Mouse (Mus musculus): ENCODE data around the gene Tpm3. TPM values are rescaled to one million over a fixed set of nuclear protein-coding genes. Genes with fewer than 3 reads are reported as not detected.
"Not testable (repeated sequence)": the region's sequence is repeated elsewhere in the genome, so short reads cannot be mapped to it uniquely, and the experiment has no call there.

Tpm3 gene
- total and polyA plus RNA-seq, 3 experiments: 309 to 810 (median 448) TPM

DNA sequence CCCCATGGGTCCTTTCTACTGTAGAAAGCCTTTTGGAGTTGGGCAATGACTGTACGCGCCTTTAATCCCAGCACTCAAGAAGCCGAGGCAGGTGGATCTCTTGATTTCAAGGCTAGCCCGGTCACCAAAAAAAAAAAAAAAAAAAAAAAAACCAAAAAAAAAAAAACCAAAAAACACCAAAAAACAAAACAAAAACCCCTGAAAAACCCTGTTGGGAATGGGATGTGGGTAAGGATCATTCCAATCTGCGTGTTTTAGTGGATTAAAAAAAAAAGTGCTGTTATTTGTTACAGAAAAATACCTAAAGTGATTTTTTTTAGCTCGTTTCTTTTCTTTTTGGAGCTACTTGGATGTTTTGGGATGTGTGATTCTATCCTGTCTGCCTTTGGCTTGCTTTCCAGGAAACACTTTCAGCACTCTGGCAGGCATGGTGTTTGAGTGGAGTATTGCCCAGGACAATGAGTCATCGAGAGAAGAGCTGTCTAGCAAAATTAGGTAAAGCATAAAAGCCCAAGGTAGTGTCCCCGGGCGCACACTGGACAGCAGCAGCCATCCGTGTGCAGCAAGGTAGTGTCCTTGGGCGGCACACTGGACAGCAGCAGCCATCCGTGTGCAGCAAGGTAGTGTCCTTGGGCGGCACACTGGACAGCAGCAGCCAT lies 45.8 kb downstream of the Tpm3 start:
- H3K79me2 ChIP-seq (replicated peaks; ENCODE audit: control insufficient read depth, extremely low read depth, insufficient read depth, poor library complexity, severe bottlenecking): no peaks in the 10 kb centered on the region
- H3K4me2 ChIP-seq (ENCODE audit: insufficient read depth, low read depth, poor library complexity, severe bottlenecking): no peak overlapping the region
- peaks cover 3 to 19% of the 10 kb centered on the region in 2 experiments for H3K4me1 ChIP-seq (ENCODE audit: control insufficient read depth in 1 of 2, insufficient read depth in 2 of 2)
- no peak overlapping the region for H3K4me3 ChIP-seq (replicated peaks in 1 of 3; ENCODE audit: low read depth in 2 of 3, low read length in 2 of 3, poor library complexity in 1 of 3)
- no peak overlapping the region for H3K27ac ChIP-seq (ENCODE audit: insufficient read depth, low read depth)
- dilution Hi-C loops (cut with MboI; ENCODE audit: extremely low pct_ligation_motif_present, extremely low pct_unique_long_range_greater_than_20kb, low sequenced_read_pairs) (no loop called here), in situ Hi-C loops (cut with MboI; ENCODE audit: low pct_ligation_motif_present, low pct_unique_long_range_greater_than_20kb, low sequenced_read_pairs) (no loop called here)
- H3K27me3 ChIP-seq (replicated peaks): no peaks in the 10 kb centered on the region
- no peaks in the 10 kb centered on the region for H3K36me3 ChIP-seq (replicated peaks in 1 of 2; ENCODE audit: control insufficient read depth in 1 of 2, insufficient read depth in 1 of 2, low read length in 1 of 2)
- H3K9me3 ChIP-seq (replicated peaks; ENCODE audit: low read length): no peaks in the 10 kb centered on the region
- TF ChIP-seq RAD21 (IDR thresholded peaks at IDR 0.05; ENCODE audit: low read depth, low read length) (no peak), BHLHE40 (IDR thresholded peaks at IDR 0.05; ENCODE audit: low read depth, low read length) (no peak), ZNF384 (IDR thresholded peaks at IDR 0.05; ENCODE audit: low read depth, low read length) (peak; percentile 70)
- DNase-seq (ENCODE audit: extremely low read depth): no peak
- no peak overlapping the region for H3K9ac ChIP-seq (ENCODE audit: insufficient read depth, low read depth)

DNA sequence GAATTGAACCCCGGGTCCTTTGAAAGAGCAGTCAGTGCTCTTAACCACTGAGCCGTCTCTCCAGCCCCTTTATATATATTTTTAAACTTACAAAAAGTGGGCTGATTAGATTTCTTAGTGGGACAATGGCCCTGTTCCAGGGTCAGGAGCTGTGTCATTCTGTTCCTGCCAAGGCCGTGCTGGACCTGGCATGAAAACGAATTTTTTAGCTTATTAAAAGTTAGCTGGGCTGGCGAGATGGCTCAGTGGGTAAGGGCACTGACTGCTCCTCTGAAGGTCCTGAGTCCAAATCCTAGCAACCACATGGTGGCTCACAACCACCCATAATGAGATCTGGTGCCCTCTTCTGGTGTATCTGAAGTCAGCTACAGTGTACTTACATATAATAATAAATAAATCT lies 49.6 kb downstream of the Tpm3 start:
- H3K27me3 ChIP-seq (replicated peaks); dilution Hi-C loops (cut with MboI; ENCODE audit: extremely low pct_ligation_motif_present, extremely low pct_unique_long_range_greater_than_20kb, low sequenced_read_pairs); DNase-seq (ENCODE audit: extremely low read depth); H3K27ac ChIP-seq (ENCODE audit: insufficient read depth, low read depth); in situ Hi-C loops (cut with MboI; ENCODE audit: low pct_ligation_motif_present, low pct_unique_long_range_greater_than_20kb, low sequenced_read_pairs); H3K9me3 ChIP-seq (replicated peaks; ENCODE audit: low read length); H3K4me3 ChIP-seq (replicated peaks in 1 of 3; ENCODE audit: low read depth in 2 of 3, low read length in 2 of 3, poor library complexity in 1 of 3); H3K4me2 ChIP-seq (ENCODE audit: insufficient read depth, low read depth, poor library complexity, severe bottlenecking); H3K79me2 ChIP-seq (replicated peaks; ENCODE audit: control insufficient read depth, extremely low read depth, insufficient read depth, poor library complexity, severe bottlenecking); H3K36me3 ChIP-seq (replicated peaks in 1 of 2; ENCODE audit: control insufficient read depth in 1 of 2, insufficient read depth in 1 of 2, low read length in 1 of 2); H3K9ac ChIP-seq (ENCODE audit: insufficient read depth, low read depth): not testable (repeated sequence)
- peaks cover 8 to 42% of the 10 kb centered on the region in 2 experiments for H3K4me1 ChIP-seq (ENCODE audit: control insufficient read depth in 1 of 2, insufficient read depth in 2 of 2)
- TF ChIP-seq CTCF (conservative IDR thresholded peaks at IDR 0.05 in 1 of 2, IDR thresholded peaks at IDR 0.05 in 1 of 2; ENCODE audit: low read depth in 2 of 2, low read length in 2 of 2): peak in 1 of 2 experiments; percentile 27; a peak in 2 of 4 replicates

DNA sequence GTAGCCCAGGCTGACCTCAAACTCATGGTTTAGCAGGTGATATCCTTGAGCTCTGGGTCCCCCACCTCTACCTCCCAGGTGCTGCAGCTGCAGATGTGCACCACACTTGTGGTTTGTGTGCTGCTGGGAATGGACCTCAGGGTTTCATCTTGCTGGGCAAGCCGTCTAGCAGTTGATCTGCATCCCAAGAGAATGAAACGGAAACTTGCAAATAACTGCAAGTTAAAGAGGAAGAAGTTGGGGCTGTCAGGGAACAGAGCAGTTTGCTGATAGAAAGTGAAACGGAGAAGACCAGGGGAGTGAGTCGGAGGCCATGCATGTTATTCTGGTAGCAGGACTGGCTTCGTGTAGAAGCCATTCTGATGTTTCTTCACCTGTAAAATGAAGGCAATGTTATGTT lies 53.3 kb downstream of the Tpm3 start:
- no peaks in the 10 kb centered on the region for H3K27me3 ChIP-seq (replicated peaks)
- H3K9ac ChIP-seq (ENCODE audit: insufficient read depth, low read depth): no peak overlapping the region
- no peaks in the 10 kb centered on the region for H3K36me3 ChIP-seq (replicated peaks in 1 of 2; ENCODE audit: control insufficient read depth in 1 of 2, insufficient read depth in 1 of 2, low read length in 1 of 2)
- H3K4me3 ChIP-seq (replicated peaks in 1 of 3; ENCODE audit: low read depth in 2 of 3, low read length in 2 of 3, poor library complexity in 1 of 3): no peak overlapping the region
- H3K79me2 ChIP-seq (replicated peaks; ENCODE audit: control insufficient read depth, extremely low read depth, insufficient read depth, poor library complexity, severe bottlenecking): no peaks in the 10 kb centered on the region
- H3K9me3 ChIP-seq (replicated peaks; ENCODE audit: low read length): no peaks in the 10 kb centered on the region
- no peak overlapping the region for H3K4me2 ChIP-seq (ENCODE audit: insufficient read depth, low read depth, poor library complexity, severe bottlenecking)
- dilution Hi-C loops (cut with MboI; ENCODE audit: extremely low pct_ligation_motif_present, extremely low pct_unique_long_range_greater_than_20kb, low sequenced_read_pairs) (no loop called here), in situ Hi-C loops (cut with MboI; ENCODE audit: low pct_ligation_motif_present, low pct_unique_long_range_greater_than_20kb, low sequenced_read_pairs) (no loop called here)
- H3K27ac ChIP-seq (ENCODE audit: insufficient read depth, low read depth): peak overlapping the region; percentile 52
- peak; percentile 93 for DNase-seq (ENCODE audit: extremely low read depth)
- peaks cover 4 to 31% of the 10 kb centered on the region in 2 experiments for H3K4me1 ChIP-seq (ENCODE audit: control insufficient read depth in 1 of 2, insufficient read depth in 2 of 2)
- peak; percentile 46; the same call in 1 of the 2 replicates for TF ChIP-seq POLR2A (IDR thresholded peaks at IDR 0.05; ENCODE audit: low read depth, low read length)
- no peak for TF ChIP-seq UBTF (IDR thresholded peaks at IDR 0.05; ENCODE audit: low read depth, low read length)
- TF ChIP-seq EP300 (IDR thresholded peaks at IDR 0.05; ENCODE audit: low read length): peak; percentile 98
- peak; percentile 95 for TF ChIP-seq ETS1 (conservative IDR thresholded peaks at IDR 0.05; ENCODE audit: low read depth, low read length)
- TF ChIP-seq JUND (conservative IDR thresholded peaks at IDR 0.05; ENCODE audit: low read depth, low read length): peak; percentile 69
- no peak for TF ChIP-seq NRF1 (IDR thresholded peaks at IDR 0.05; ENCODE audit: low read depth, low read length)
- no peak for TF ChIP-seq ZC3H11A (IDR thresholded peaks at IDR 0.05; ENCODE audit: low read depth, low read length)
- TF ChIP-seq JUN (IDR thresholded peaks at IDR 0.05; ENCODE audit: insufficient read depth, low read depth, low read length): peak; percentile 40; the same call in 1 of the 2 replicates
- TF ChIP-seq USF2 (conservative IDR thresholded peaks at IDR 0.05; ENCODE audit: low read depth, low read length): no peak
- TF ChIP-seq SMC3 (IDR thresholded peaks at IDR 0.05; ENCODE audit: low read depth, low read length): no peak
- peak; percentile 98 for TF ChIP-seq IRF4 (IDR thresholded peaks at IDR 0.05; ENCODE audit: low read depth, low read length)
- TF ChIP-seq HCFC1 (IDR thresholded peaks at IDR 0.05; ENCODE audit: low read depth, low read length): peak; percentile 34; the same call in 1 of the 2 replicates
- TF ChIP-seq E2F4 (IDR thresholded peaks at IDR 0.05; ENCODE audit: insufficient replicate concordance, low read depth, low read length): 0 out of 2 replicates have a peak, but pooled peaks have one; percentile 25
- no peak for TF ChIP-seq ZKSCAN1 (IDR thresholded peaks at IDR 0.05; ENCODE audit: borderline replicate concordance, low read depth, low read length)
- peak; percentile 62; the same call in 1 of the 2 replicates for TF ChIP-seq ZMIZ1 (IDR thresholded peaks at IDR 0.05; ENCODE audit: low read depth, low read length)
- TF ChIP-seq ZNF384 (IDR thresholded peaks at IDR 0.05; ENCODE audit: low read depth, low read length): peak; percentile 24
- no peak for TF ChIP-seq CTCF (conservative IDR thresholded peaks at IDR 0.05 in 1 of 2, IDR thresholded peaks at IDR 0.05 in 1 of 2; ENCODE audit: low read depth in 2 of 2, low read length in 2 of 2)
- TF ChIP-seq TCF12 (IDR thresholded peaks at IDR 0.05; ENCODE audit: low read depth, low read length): peak; percentile 100
- TF ChIP-seq RAD21 (IDR thresholded peaks at IDR 0.05; ENCODE audit: low read depth, low read length): peak; percentile 14
- 0 out of 2 replicates have a peak, but pooled peaks have one; percentile 62 for TF ChIP-seq TBP (conservative IDR thresholded peaks at IDR 0.05; ENCODE audit: low read depth, low read length)
- no peak for TF ChIP-seq NELFE (IDR thresholded peaks at IDR 0.05; ENCODE audit: low read depth, low read length)
- no peak for TF ChIP-seq GABPA (IDR thresholded peaks at IDR 0.05; ENCODE audit: insufficient replicate concordance, low read depth, low read length)
- TF ChIP-seq MYC (IDR thresholded peaks at IDR 0.05; ENCODE audit: low read depth, low read length): peak; percentile 82

Data from CH12.LX (cell line).